Mouse (Mus musculus): ENCODE data around the gene Cntn5. TPM values are rescaled to one million over a fixed set of nuclear protein-coding genes. Genes with fewer than 3 reads are reported as not detected.

Cntn5 gene
- total RNA-seq, 2 experiments from 2014 or later = not detected

- DNase-seq = no peak
- intact Hi-C loops (cut with DNase I; ENCODE audit: low total_unique reads) = no loop called here
Observed at GRCm38 (mm10) chr9:10471484-10472125, 433.0 kb downstream of the Cntn5 start.

DNA sequence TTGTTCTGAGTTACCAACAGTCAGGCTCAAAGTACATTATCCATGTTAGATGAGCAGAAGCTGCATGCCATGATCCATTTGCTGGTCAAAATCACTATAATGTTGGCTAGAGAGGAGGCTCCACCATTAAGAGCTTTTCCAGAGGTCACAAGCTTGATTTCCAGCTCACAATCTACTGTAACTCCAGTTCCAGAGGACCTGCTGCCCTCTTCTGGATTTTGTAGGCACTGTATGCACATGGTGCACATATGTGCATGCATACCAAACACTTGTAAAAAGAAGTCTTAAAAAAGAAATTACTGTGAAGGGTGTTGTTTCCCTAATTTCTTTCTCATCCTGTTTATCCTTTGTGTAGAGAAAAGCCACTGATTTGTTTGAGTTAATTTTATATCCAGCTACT is 439.8 kb downstream of the Cntn5 start:
- DNase-seq = no peak
- intact Hi-C loops (cut with DNase I; ENCODE audit: low total_unique reads) = no loop called here

- DNase-seq = no peak
- intact Hi-C loops (cut with DNase I; ENCODE audit: low total_unique reads) = no loop called here
Observed at GRCm38 (mm10) chr9:10457900-10458299, 446.7 kb downstream of the Cntn5 start.

DNA sequence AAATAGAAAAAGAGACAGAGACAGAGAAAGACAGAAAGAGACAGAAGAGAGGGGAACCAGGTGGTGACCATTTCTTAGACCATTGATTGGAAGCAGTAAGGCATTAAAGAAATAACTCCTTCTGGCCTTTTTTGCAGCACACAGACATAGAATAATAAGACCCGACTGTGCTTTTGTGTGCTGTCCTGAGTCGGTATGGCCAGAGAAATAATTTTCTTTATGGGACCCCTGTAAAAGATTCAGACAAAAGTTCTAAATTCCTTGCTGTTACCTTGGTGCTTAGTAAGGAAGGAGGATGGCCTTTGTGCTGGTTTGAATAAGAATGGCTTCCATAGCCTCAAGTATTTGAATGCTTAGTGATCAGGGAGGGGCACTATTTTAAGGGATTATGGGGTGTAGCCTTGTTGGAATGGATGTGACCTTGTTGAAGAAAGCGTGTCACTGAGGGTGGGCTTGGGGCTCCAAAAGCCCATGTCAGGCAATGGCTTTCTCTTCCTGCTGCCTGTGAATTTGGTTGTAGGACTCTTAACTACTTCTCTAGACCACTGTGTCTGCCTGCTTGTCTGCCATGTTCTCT is 455.5 kb downstream of the Cntn5 start:
- intact Hi-C loops (cut with DNase I; ENCODE audit: low total_unique reads) = no loop called here
- DNase-seq = no peak

DNA sequence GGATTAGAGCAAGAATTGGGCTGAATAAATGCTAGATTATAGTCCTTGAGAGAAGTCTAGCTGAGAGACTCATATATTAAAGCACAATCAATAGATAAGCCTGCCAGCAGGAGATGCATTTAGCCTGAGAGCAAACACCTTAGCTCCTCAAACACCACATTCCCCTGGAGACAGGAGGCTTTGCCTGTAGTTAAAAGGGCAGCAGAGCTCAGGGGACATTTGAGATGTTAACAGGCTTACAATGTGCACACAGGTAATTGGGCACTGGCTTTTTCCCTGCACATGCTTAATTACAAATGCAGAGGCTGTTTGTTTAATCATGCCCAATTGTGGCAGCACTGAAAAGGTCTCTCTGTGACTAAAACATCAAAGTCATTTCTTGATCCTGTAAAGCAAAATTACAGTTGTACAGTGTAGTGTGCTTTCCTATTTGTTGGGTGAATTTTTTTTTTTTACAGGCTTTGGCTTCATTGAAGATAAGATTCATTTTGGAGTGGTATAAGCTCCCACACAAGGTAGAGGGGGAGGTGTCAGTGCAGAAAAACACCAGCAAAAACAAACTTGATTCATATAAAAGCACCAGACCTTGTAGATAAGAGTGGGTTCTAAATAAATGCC is 457.2 kb downstream of the Cntn5 start:
- DNase-seq = no peak
- intact Hi-C loops (cut with DNase I; ENCODE audit: low total_unique reads) = no loop called here

DNA sequence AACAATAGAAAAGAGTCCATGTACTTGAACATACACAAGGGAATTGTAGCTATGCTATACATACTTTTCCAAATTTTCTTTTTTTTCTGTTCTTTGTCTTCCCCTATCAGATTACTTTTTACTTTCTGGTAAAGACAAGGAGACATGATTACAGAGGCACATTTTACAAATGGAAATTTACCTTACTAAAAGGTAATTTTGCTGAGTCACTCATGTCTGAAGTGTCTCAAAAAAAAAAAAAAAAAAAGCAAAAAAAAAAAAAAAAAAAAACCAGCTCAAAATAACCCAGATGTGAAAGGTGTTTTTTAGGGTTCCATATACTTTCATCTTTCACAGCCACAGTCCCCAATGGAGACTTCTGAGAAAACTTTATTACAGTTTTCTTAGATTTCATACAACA is 492.5 kb downstream of the Cntn5 start:
- intact Hi-C loops (cut with DNase I; ENCODE audit: low total_unique reads) = no loop called here
- no peak for DNase-seq

- no peak for DNase-seq
- intact Hi-C loops (cut with DNase I; ENCODE audit: low total_unique reads) = no loop called here
Observed at GRCm38 (mm10) chr9:10400099-10400498, 504.5 kb downstream of the Cntn5 start.

- intact Hi-C loops (cut with DNase I; ENCODE audit: low total_unique reads) = no loop called here
- DNase-seq = no peak
Observed at GRCm38 (mm10) chr9:10389863-10390262, 514.7 kb downstream of the Cntn5 start.

DNA sequence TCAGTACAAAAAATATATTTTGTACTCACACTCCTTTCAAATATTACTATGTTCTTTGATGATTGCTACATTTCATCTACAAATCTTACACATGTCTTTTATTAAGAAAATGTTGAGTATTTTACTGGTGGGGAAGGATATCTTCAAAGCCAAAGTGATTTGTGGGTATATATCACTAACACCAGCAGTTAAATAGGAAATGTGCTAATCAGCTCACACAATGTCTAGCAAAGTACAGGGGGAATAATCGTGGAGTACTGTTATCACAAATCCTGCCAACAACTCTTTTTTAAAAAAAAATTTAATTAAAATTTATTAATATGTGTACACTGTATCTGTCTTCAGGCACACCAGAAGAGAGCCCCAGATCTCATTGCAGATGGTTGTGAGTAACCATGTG is 520.1 kb downstream of the Cntn5 start:
- no peak for DNase-seq
- intact Hi-C loops (cut with DNase I; ENCODE audit: low total_unique reads) = no loop called here

DNA sequence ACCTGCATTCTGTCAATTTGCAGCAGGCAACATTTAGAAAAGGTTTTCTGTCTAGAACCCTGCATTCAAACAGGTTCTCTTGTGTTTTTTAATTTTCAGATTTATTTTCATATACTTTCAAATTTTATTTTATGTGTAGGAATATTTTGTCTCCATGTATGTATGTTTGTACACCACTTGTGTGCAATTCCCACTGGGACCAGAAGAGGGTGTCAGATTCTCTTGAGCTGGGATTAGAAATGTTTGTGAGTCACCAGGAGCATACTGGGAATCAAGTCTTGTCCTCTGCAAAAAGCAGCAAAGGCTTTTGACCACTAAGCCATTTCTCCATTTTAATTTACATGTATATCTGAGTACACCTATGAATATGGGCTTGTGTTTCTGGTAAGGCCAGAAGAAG is 521.4 kb downstream of the Cntn5 start:
- intact Hi-C loops (cut with DNase I; ENCODE audit: low total_unique reads) = no loop called here
- DNase-seq = no peak

GRCm38 (mm10) chr9:10381701-10382100 is 522.9 kb downstream of the Cntn5 start:
- DNase-seq = no peak
- intact Hi-C loops (cut with DNase I; ENCODE audit: low total_unique reads) = no loop called here

DNA sequence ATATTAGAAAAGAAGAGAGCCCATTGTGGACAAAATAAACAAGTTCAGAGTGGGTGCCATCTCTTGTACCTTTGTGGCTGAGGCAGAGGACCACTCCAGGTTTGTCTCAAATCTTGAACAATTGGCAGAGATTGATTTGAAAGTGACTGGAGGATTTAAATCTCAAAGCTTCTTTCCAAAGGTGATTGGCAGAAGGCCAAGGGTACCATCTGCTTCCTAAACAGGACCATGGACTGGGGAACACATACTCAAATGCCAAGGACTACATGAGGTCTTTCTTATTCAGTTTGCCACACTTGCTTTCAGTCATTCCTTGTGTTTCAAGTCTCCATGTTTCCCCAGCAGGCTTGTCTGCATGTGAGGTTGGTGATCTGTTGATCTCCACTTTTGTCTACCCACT is 528.3 kb downstream of the Cntn5 start:
- intact Hi-C loops (cut with DNase I; ENCODE audit: low total_unique reads) = no loop called here
- no peak for DNase-seq

DNA sequence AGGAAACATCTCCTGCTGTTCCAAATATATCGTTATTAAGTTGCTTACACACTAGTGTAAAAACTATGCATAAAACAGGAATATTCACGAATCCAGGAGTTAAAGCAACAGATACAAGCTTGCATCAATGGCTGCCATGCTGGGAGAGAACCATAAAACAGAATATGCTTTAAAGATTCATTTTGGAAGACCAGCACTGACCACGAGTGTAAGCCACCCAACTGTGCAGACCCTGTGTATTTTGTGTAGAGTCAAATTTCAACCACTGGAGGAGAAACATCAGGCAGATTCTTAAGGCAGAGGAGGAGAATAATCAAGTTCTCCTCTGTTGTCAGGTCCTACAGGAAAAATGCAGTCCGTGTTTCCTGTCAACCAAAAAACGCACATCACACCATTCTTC is 535.6 kb downstream of the Cntn5 start:
- no peak for DNase-seq
- intact Hi-C loops (cut with DNase I; ENCODE audit: low total_unique reads) = no loop called here

DNA sequence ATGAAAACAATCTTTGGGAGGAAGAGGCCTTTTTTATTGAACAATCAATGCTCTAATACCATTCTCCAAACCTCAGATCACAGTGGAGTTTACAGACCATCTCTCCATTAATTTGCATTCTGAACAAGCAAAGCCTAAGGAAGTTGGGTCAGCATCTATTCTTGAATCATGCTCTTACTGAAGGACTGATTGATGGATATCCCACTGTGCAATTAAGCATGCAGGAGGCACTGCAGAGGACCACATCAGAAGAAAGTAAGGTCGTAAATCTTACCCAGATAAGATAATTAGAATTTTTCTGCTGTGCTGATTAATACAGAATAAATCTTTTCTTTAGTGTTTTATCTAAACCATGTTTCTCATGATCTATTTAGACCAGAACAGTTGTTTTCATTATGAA is 536.2 kb downstream of the Cntn5 start:
- no peak for DNase-seq
- intact Hi-C loops (cut with DNase I; ENCODE audit: low total_unique reads) = no loop called here

GRCm38 (mm10) chr9:10366246-10366955 is 538.2 kb downstream of the Cntn5 start:
- intact Hi-C loops (cut with DNase I; ENCODE audit: low total_unique reads) = no loop called here
- DNase-seq = no peak

GRCm38 (mm10) chr9:10350909-10351655 is 553.5 kb downstream of the Cntn5 start:
- DNase-seq = no peak
- intact Hi-C loops (cut with DNase I; ENCODE audit: low total_unique reads) = no loop called here

DNA sequence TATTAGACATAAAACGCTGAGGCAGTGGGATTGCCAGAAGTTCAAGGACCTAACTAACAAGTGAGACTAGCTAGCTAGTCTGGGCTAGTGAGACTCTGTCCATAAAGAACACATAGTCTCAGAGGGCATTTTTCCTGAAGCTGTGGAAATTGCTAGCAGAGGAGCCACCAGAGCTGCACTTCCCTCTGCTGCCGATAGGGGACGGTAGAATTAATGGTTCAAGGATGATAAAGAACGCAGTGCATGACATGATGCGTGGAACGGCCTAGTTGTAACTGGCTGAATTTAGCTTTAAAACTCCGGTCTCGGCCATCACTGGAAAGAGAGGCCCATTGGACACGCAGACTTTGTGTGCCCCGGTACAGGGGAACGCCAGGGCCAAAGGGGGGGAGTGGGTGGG is 555.8 kb downstream of the Cntn5 start:
- no peak for DNase-seq
- intact Hi-C loops (cut with DNase I; ENCODE audit: low total_unique reads) = no loop called here

- intact Hi-C loops (cut with DNase I; ENCODE audit: low total_unique reads) = no loop called here
- no peak for DNase-seq
Observed at GRCm38 (mm10) chr9:10348222-10348621, 556.4 kb downstream of the Cntn5 start.

DNA sequence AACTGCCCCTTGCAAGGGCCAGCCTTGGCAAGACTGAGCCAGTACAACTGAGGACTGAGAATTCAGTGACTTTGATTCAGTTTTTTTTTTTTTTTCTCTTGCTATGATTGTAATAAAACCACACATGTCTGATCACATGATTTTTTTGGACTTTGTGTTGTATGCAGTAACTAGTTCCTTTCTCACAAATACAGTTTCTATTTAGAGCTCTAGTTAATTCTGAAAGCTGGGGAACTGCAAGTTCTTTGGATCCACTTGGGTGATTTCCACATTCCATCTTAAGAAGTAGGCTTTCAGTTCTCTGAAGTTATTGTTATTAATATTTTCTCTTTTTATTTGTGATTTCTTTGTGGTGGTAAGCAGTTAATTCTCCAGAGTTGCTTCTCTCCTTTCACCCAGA is 563.8 kb downstream of the Cntn5 start:
- intact Hi-C loops (cut with DNase I; ENCODE audit: low total_unique reads) = no loop called here
- no peak for DNase-seq

DNA sequence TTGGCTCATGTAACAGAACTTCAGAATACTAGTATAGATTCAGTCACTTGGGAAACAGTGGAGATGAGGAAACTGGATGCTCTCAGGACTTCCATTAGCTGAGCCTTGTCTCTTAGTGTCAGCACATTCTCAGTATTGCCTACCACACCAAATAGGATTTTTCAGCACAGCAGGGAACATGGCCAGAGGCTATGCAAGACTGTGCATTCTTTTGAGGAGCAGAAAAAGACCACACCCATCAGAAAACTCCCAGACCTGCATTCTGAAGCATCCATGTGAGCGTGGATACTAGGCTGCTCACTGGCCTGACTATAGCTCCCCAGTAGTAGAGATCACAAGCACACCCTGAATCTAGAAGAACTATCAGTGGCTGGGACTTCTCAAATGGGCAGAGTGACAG is 564.9 kb downstream of the Cntn5 start:
- intact Hi-C loops (cut with DNase I; ENCODE audit: low total_unique reads) = no loop called here
- DNase-seq = no peak
